Mouse (Mus musculus): Measurements from ENCODE around the gene 6330409D20Rik. TPM values are rescaled to one million over a fixed set of nuclear protein-coding genes. Genes with fewer than 3 reads are reported as not detected.

The 6330409D20Rik gene
- total RNA-seq, 1 experiment: not detected

GRCm38 (mm10) chr2:32699680-32700079 lies 41.1 kb downstream of the 6330409D20Rik start:
- in situ Hi-C loops (cut with MboI; ENCODE audit: low sequenced_read_pairs in 2 of 2, unreplicated experiment in 2 of 2): no loop called here
- Histone ChIP-seq H3K4me3 (ENCODE audit: insufficient read depth in 1 of 2, low read depth in 1 of 2, low read length in 2 of 2, poor library complexity in 1 of 2, severe bottlenecking in 1 of 2) (no peak overlapping the region), H3K9me3 (ENCODE audit: control insufficient read depth, insufficient read depth, low read depth, low read length) (no peaks in the 10 kb centered on the region), H3K27ac (ENCODE audit: insufficient read depth, low read depth, low read length, poor library complexity, severe bottlenecking) (no peak overlapping the region), H3K36me3 (ENCODE audit: control insufficient read depth, insufficient read depth, low read length, poor library complexity, severe bottlenecking) (peaks cover 10% of the 10 kb centered on the region; the same call in 1 of the 2 replicates), H3K4me1 (ENCODE audit: control insufficient read depth in 2 of 2, insufficient read depth in 2 of 2, low read length in 2 of 2, poor library complexity in 1 of 2) (peaks cover 4 to 21% of the 10 kb centered on the region in 2 experiments; a peak in 2 of 4 replicates), H3K9ac (ENCODE audit: insufficient read depth, low read depth, low read length, poor library complexity, severe bottlenecking) (no peak overlapping the region)
- no peak for DNase-seq (ENCODE audit: low read depth, low spot score)
- TF ChIP-seq ZC3H11A (IDR thresholded peaks at IDR 0.05; ENCODE audit: borderline replicate concordance, low read depth, low read length) (no peak), ZNF384 (IDR thresholded peaks at IDR 0.05; ENCODE audit: low read depth, low read length) (no peak), HCFC1 (IDR thresholded peaks at IDR 0.05; ENCODE audit: borderline replicate concordance, insufficient read depth, low read length) (no peak), CHD2 (IDR thresholded peaks at IDR 0.05; ENCODE audit: low read depth, low read length) (no peak), MAFK (IDR thresholded peaks at IDR 0.05; ENCODE audit: insufficient read depth, low read depth, low read length) (no peak)

GRCm38 (mm10) chr2:32694691-32695090 lies 46.1 kb downstream of the 6330409D20Rik start:
- TF ChIP-seq MAFK (IDR thresholded peaks at IDR 0.05; ENCODE audit: insufficient read depth, low read depth, low read length): no peak
- no peak for TF ChIP-seq HCFC1 (IDR thresholded peaks at IDR 0.05; ENCODE audit: borderline replicate concordance, insufficient read depth, low read length)
- no peak for TF ChIP-seq ZNF384 (IDR thresholded peaks at IDR 0.05; ENCODE audit: low read depth, low read length)
- no peak for TF ChIP-seq CHD2 (IDR thresholded peaks at IDR 0.05; ENCODE audit: low read depth, low read length)
- peak overlapping the region; percentile 63; the same call in 1 of the 2 replicates for H3K9ac ChIP-seq (ENCODE audit: insufficient read depth, low read depth, low read length, poor library complexity, severe bottlenecking)
- peaks cover 0 to 13% of the 10 kb centered on the region in 2 experiments; a peak in 2 of 4 replicates for H3K4me1 ChIP-seq (ENCODE audit: control insufficient read depth in 2 of 2, insufficient read depth in 2 of 2, low read length in 2 of 2, poor library complexity in 1 of 2)
- H3K9me3 ChIP-seq (ENCODE audit: control insufficient read depth, insufficient read depth, low read depth, low read length): no peaks in the 10 kb centered on the region
- H3K27ac ChIP-seq (ENCODE audit: insufficient read depth, low read depth, low read length, poor library complexity, severe bottlenecking): no peak overlapping the region; the same call in 1 of the 2 replicates
- H3K4me3 ChIP-seq (ENCODE audit: insufficient read depth in 1 of 2, low read depth in 1 of 2, low read length in 2 of 2, poor library complexity in 1 of 2, severe bottlenecking in 1 of 2): peak overlapping the region; percentile 43 to 64; a peak in 3 of 4 replicates
- H3K36me3 ChIP-seq (ENCODE audit: control insufficient read depth, insufficient read depth, low read length, poor library complexity, severe bottlenecking): peaks cover 6% of the 10 kb centered on the region
- DNase-seq (ENCODE audit: low read depth, low spot score): no peak
- in situ Hi-C loops (cut with MboI; ENCODE audit: low sequenced_read_pairs in 2 of 2, unreplicated experiment in 2 of 2): no loop called here

GRCm38 (mm10) chr2:32693823-32694411 lies 46.9 kb downstream of the 6330409D20Rik start:
- TF ChIP-seq HCFC1 (IDR thresholded peaks at IDR 0.05; ENCODE audit: borderline replicate concordance, insufficient read depth, low read length) (peak; percentile 86), ZC3H11A (IDR thresholded peaks at IDR 0.05; ENCODE audit: borderline replicate concordance, low read depth, low read length) (no peak), CHD2 (IDR thresholded peaks at IDR 0.05; ENCODE audit: low read depth, low read length) (no peak), ZNF384 (IDR thresholded peaks at IDR 0.05; ENCODE audit: low read depth, low read length) (no peak), MAFK (IDR thresholded peaks at IDR 0.05; ENCODE audit: insufficient read depth, low read depth, low read length) (no peak)
- peak overlapping the region; percentile 81 to 89 for H3K4me3 ChIP-seq (ENCODE audit: insufficient read depth in 1 of 2, low read depth in 1 of 2, low read length in 2 of 2, poor library complexity in 1 of 2, severe bottlenecking in 1 of 2)
- peaks cover 9% of the 10 kb centered on the region for H3K36me3 ChIP-seq (ENCODE audit: control insufficient read depth, insufficient read depth, low read length, poor library complexity, severe bottlenecking)
- DNase-seq (ENCODE audit: low read depth, low spot score): peak; percentile 98
- peak overlapping the region; percentile 41 for H3K27ac ChIP-seq (ENCODE audit: insufficient read depth, low read depth, low read length, poor library complexity, severe bottlenecking)
- in situ Hi-C loops (cut with MboI; ENCODE audit: low sequenced_read_pairs in 2 of 2, unreplicated experiment in 2 of 2): no loop called here
- peak overlapping the region; percentile 91 for H3K9ac ChIP-seq (ENCODE audit: insufficient read depth, low read depth, low read length, poor library complexity, severe bottlenecking)
- H3K4me1 ChIP-seq (ENCODE audit: control insufficient read depth in 2 of 2, insufficient read depth in 2 of 2, low read length in 2 of 2, poor library complexity in 1 of 2): peaks cover 0 to 13% of the 10 kb centered on the region in 2 experiments; a peak in 2 of 4 replicates
- no peaks in the 10 kb centered on the region for H3K9me3 ChIP-seq (ENCODE audit: control insufficient read depth, insufficient read depth, low read depth, low read length)

GRCm38 (mm10) chr2:32693282-32693681 lies 47.5 kb downstream of the 6330409D20Rik start:
- H3K4me3 ChIP-seq (ENCODE audit: insufficient read depth in 1 of 2, low read depth in 1 of 2, low read length in 2 of 2, poor library complexity in 1 of 2, severe bottlenecking in 1 of 2): peak overlapping the region; percentile 81 to 89
- TF ChIP-seq MAFK (IDR thresholded peaks at IDR 0.05; ENCODE audit: insufficient read depth, low read depth, low read length) (no peak), CHD2 (IDR thresholded peaks at IDR 0.05; ENCODE audit: low read depth, low read length) (no peak), ZNF384 (IDR thresholded peaks at IDR 0.05; ENCODE audit: low read depth, low read length) (no peak), ZC3H11A (IDR thresholded peaks at IDR 0.05; ENCODE audit: borderline replicate concordance, low read depth, low read length) (no peak), HCFC1 (IDR thresholded peaks at IDR 0.05; ENCODE audit: borderline replicate concordance, insufficient read depth, low read length) (no peak)
- H3K9ac ChIP-seq (ENCODE audit: insufficient read depth, low read depth, low read length, poor library complexity, severe bottlenecking): peak overlapping the region; percentile 91
- no peaks in the 10 kb centered on the region for H3K9me3 ChIP-seq (ENCODE audit: control insufficient read depth, insufficient read depth, low read depth, low read length)
- H3K27ac ChIP-seq (ENCODE audit: insufficient read depth, low read depth, low read length, poor library complexity, severe bottlenecking): no peak overlapping the region
- no peak for DNase-seq (ENCODE audit: low read depth, low spot score)
- in situ Hi-C loops (cut with MboI; ENCODE audit: low sequenced_read_pairs in 2 of 2, unreplicated experiment in 2 of 2): no loop called here
- peaks cover 0 to 13% of the 10 kb centered on the region in 2 experiments; a peak in 2 of 4 replicates for H3K4me1 ChIP-seq (ENCODE audit: control insufficient read depth in 2 of 2, insufficient read depth in 2 of 2, low read length in 2 of 2, poor library complexity in 1 of 2)
- peaks cover 10% of the 10 kb centered on the region for H3K36me3 ChIP-seq (ENCODE audit: control insufficient read depth, insufficient read depth, low read length, poor library complexity, severe bottlenecking)
